Mouse (Mus musculus) left cerebral cortex, postnatal 10 days (tissue): ENCODE data around the gene Syde2. TPM values are rescaled to one million over a fixed set of nuclear protein-coding genes. Genes with fewer than 3 reads are reported as not detected.
"Not testable (repeated sequence)": the region's sequence is repeated elsewhere in the genome, so short reads cannot be mapped to it uniquely, and the experiment has no call there.

Experiments used
- DNase-seq, 2 experiments: peaks; one replicate each; pipeline ENCODE4 v3.0.0; 2021 to 2022; ENCODE audit warnings: low spot score in 2 of 2, mixed read lengths in 1 of 2; ENCODE audit errors: extremely low spot score in 1 of 2
- intact Hi-C: fragments of 180-260 bp; cut with DNase I; formaldehyde crosslinking; loops from one replicate; pipeline ENCODE4 v1.15.1; 2025
- total RNA-seq, 2 experiments: library from RNA; stranded (reverse); gene quantifications; 2 replicates each; pipeline ENCODE4 v1.2.3; 2021

Syde2 gene
- total RNA-seq, 2 experiments from 2014 or later = 3.1 to 4.3 TPM

- DNase-seq = no peak
- intact Hi-C loops = no loop called here
These were observed 23.7 kb upstream of the Syde2 start for GRCm38 (mm10) chr3:145964018-145964387.

DNA sequence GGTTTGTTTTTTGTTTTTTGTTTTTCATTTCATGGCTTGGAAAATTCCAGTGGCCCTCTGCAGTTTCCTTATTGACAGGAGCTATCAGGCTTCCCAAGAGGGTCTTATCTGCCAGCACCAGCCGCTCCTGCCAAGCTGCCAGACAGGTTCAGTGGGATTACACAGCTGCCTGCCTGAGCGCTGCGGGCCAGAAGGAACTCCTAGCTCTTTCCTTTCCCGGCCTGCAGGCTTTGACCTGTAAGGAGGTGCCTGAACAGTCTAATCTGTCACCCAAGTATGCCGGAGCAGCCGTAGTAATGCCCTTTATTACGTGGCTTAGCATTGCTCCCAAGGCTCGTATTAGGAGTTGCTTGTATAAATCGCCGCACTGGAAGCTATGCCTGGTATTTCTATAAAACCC is 23.2 kb upstream of the Syde2 start:
- intact Hi-C loops = no loop called here

GRCm38 (mm10) chr3:145965583-145965982 is 22.1 kb upstream of the Syde2 start:
- DNase-seq, intact Hi-C loops: not testable (repeated sequence)

More for the DNA sequence above, 23.2 kb upstream of the Syde2 start:
- no peak for DNase-seq

DNA sequence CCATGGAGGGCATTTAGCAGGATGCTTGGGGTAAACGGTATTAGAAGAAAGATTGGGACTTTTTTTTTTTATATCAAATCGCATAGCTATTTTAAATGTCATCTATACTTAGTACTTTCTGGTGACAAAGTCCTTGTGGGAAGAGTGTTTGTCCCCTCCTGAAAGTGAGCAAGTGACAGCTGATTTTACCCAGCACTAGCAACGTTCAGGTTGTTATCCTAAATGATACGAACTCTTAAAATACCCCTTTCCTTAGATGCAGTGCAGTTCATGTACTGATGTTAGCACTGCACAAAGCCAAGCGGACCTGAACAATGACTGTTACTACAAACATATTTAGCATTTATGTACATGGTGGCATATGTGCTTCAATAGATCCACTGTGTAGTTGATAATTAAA is 20.9 kb upstream of the Syde2 start:
- no peak for DNase-seq
- intact Hi-C loops = no loop called here

GRCm38 (mm10) chr3:145969031-145969501 is 18.6 kb upstream of the Syde2 start:
- intact Hi-C loops = no loop called here
- peak in 1 of 2 experiments; percentile 35 for DNase-seq

DNA sequence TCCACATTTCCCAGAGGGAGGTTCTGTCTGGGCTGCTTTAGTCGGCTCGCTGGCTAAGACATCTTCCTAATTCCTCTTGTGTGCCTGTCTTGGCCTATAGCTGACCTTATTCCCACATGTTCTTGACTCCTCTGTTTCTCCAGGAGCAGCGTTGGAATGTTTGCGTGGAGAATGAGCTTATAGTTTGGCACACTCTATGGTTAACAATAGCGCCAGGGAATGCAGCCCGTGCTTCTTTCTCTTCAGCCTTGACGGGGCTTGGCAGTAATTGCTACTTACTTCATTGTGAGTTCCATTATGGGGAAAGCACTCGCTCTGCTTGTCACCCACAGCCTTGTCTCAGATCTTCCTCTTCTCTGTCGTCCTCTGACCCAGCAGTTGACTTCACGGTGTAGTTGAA is 16.2 kb upstream of the Syde2 start:
- intact Hi-C loops = no loop called here

GRCm38 (mm10) chr3:145974986-145975385 is 12.7 kb upstream of the Syde2 start:
- DNase-seq = no peak
- intact Hi-C loops = no loop called here

More for the DNA sequence above, 16.2 kb upstream of the Syde2 start:
- DNase-seq = no peak

DNA sequence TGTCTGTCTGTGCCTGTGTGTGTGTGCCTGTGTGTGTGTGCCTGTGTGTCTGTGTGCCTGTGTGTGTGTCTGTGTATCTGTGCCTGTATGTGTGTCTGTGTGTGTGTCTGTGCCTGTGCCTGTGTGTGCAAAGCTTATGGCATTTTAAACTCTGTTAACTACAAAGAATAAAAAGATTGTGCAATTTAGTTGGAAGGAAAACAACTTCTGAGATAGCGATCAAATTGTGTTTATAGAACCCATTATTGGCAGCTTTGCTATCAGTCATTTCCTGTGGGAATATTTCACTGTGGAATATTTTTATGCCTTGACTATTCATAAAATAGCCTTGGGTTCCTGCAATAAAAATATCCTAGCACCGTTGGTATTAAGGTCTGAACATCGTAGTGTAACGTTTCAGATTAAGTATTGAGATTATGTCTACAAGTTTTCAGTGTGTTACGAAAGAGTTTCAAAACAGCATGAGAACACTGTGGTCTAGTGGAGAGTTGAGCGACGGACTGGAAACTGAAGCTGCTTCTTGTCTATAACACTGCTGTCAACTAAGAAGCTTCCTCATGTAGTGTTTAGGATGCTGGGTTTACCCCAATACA is 2.2 kb upstream of the Syde2 start:
- intact Hi-C loops = no loop called here
- DNase-seq = no peak

GRCm38 (mm10) chr3:145986317-145987001 is 1.2 kb upstream of the Syde2 start:
- no peak for DNase-seq
- intact Hi-C loops = no loop called here

DNA sequence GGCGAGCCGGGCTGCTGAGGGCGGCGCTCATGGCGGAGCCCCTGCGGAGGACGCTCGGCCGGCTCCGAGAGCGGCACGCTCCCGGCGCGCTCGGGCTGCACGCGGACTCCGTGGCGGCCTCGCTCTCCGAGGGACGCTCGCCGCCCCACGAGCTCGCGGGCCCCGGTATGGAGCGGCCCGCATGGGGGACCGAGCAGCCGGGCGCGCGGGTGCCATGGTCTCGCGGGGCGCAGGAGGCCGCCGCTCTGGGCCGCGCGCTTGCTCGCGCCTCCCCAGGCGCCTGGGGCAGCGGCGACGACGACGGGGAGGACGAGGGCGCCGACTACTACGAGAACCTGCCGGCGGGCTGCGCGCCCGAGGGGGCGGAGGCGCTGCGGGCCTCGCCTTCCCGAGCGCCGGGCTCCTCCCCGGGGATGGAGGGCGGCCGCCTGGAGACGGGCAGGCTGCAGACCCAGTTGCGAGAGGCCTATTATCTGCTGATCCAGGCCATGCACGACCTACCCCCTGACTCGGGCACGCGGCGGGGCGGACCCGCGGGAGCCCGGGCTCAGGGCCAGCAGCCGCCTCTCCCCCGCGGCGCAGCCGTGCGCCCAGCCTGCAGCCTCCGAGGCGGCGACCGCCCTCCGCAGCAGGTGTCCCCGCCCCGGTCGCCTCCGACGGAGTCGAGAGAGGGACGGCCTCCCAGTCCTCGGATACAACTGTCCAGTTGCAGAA is 457 bp downstream of the Syde2 start:
- DNase-seq = peak; percentile 41 to 85
- intact Hi-C loops = no loop called here

DNA sequence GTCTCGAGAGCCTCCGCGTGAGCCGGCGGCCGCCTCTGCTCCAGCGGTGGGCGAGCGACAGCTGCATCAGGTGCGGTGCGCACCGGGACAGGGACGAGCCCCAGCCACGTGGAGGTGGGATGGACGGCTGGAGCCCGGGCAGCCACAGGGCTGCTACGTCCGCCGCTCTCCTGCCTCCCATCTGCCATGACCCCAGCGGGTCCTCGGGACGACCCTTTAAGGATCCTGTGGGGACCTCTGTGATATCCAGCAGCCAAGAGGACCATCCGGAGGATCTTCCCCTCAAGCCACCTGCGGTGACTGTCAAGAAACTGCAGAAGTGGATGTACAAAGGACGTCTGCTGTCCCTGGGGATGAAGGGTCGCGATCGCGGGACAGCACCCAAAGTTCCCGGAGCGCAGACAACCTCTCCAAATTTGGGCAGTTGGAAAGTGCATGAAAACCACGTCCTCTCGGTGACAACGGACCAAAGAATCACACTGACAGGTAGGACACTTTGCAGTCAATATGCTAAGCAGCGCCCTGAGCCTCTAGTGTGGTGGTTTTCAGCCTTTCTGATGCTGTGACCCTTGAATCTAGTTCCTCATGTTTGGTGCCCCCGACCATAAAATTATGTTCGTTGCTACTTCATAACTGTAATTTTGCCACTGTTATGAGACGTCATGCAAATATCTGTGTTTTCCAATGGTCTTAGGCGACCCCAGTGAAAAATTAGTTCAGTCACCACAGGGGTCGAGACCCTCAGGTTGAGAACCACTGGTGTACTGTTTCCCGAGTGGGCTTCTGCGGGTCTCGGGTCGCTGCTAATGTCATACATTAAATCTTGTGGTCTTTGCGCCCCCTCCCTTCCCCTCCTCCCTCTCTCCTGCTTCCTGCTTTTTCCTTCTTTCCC is 1.3 kb downstream of the Syde2 start:
- no peak for DNase-seq
- intact Hi-C loops = no loop called here

GRCm38 (mm10) chr3:145989576-145990081 is 2.0 kb downstream of the Syde2 start:
- no peak for DNase-seq
- intact Hi-C loops = no loop called here

DNA sequence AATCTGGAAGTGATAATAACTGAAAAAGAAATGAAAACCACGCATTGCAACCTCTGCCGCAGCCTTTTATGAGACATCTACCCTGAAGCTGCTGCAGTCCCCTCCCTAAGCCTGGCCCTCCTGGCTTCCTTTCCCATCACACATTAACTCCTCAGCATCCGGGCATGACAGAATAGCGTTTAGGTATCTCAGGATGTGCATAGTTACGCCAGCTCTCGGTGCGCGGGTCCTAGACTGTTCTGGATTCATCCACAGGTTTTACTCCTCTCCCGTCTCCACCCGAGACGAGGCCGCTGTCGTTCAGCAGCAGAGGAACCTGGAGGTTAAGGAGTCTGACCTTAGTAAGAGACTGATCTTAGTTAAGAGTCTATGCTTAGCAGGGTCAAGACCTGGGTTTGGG is 3.5 kb downstream of the Syde2 start:
- DNase-seq = no peak
- intact Hi-C loops = no loop called here

DNA sequence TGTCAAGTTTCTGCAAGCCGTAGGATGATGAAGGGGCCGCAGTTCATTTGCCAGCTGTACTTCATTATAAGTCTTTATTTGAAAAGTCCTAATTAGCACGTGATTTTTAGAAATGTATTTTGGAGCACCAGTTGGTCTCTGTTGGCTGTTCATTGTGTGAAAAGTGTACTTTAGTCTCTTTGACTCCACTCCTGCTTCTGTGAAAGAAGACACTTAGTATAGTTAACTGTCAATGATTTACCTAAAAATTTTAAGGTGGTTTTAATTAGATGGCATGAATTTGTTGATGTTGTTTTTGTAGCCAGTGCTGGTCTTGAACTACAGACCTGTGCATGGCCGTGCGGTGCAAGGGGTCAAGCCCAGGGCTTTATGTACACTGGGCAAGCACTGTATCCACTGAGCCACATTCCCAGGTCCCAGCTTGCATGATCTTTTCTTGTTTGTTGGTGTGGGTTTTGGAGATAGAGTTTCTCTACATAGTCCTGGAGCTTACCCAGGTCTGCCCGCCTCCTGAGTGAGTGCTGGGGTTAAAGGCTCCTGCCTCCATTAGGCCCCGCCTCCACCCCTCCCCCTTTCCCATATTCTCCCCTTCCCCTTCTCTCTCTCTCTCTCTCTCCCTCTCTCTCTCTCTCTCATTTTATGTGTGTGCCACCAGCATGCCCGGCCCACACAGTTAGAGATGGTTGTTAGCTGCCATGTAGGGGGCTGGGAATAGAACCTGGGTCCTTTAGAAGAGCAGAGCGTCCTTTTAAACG is 4.5 kb downstream of the Syde2 start:
- DNase-seq = no peak
- intact Hi-C loops = no loop called here

- intact Hi-C loops = no loop called here
- no peak for DNase-seq
These were observed 5.1 kb downstream of the Syde2 start for GRCm38 (mm10) chr3:145992796-145993195.

GRCm38 (mm10) chr3:145993481-145994201 is 6.0 kb downstream of the Syde2 start:
- intact Hi-C loops = no loop called here
- no peak for DNase-seq

- intact Hi-C loops = no loop called here
- no peak for DNase-seq
These were observed 7.8 kb downstream of the Syde2 start for GRCm38 (mm10) chr3:145995489-145995888.

- DNase-seq, intact Hi-C loops: not testable (repeated sequence)
These were observed 8.9 kb downstream of the Syde2 start for GRCm38 (mm10) chr3:145996539-145996938.
